Mouse (Mus musculus) liver, embryonic 12.5 days (tissue): ENCODE data around the gene Tsr3. TPM values are rescaled to one million over a fixed set of nuclear protein-coding genes. Genes with fewer than 3 reads are reported as not detected.

Source experiments
- ATAC-seq: fragments of 200-750 bp; cut with Nextera tagmentation; 2 replicates; pipeline ENCODE4 v1.8.0; 2017; ENCODE audit warnings: moderate number of reproducible peaks, mild to moderate bottlenecking, moderate library complexity
- H3K27ac ChIP-seq: fragments of 300-500 bp; sonication (generic); 2 replicates; pipeline ENCODE4 v1.5.1; 2016; ENCODE audit warnings: mild to moderate bottlenecking
- H3K27me3 ChIP-seq: fragments of 300-500 bp; sonication (generic); replicated peaks from 2 replicates; pipeline ENCODE4 v1.6.1; 2016; ENCODE audit warnings: mild to moderate bottlenecking, moderate library complexity
- H3K36me3 ChIP-seq: fragments of 300-500 bp; sonication (generic); 2 replicates; pipeline ENCODE4 v1.6.1; 2016; ENCODE audit warnings: mild to moderate bottlenecking, moderate library complexity
- H3K4me1 ChIP-seq: fragments of 300-500 bp; sonication (generic); 2 replicates; pipeline ENCODE4 v1.6.1; 2016
- H3K4me2 ChIP-seq: fragments of 300-500 bp; sonication (generic); 2 replicates; pipeline ENCODE4 v1.6.1; 2016; ENCODE audit warnings: mild to moderate bottlenecking, moderate library complexity
- H3K4me3 ChIP-seq: fragments of 300-500 bp; sonication (generic); 2 replicates; pipeline ENCODE4 v1.5.1; 2016; ENCODE audit warnings: mild to moderate bottlenecking, moderate library complexity
- H3K9ac ChIP-seq: fragments of 300-500 bp; sonication (generic); 2 replicates; pipeline ENCODE4 v1.6.1; 2016; ENCODE audit warnings: mild to moderate bottlenecking, moderate library complexity
- H3K9me3 ChIP-seq: fragments of 300-500 bp; sonication (generic); replicated peaks from 2 replicates; pipeline ENCODE4 v1.6.1; 2016; ENCODE audit warnings: mild to moderate bottlenecking, moderate library complexity
- WGBS: fragments of 180-500 bp; shearing (Covaris S2); methylation state at CpG from one replicate; pipeline ENCODE4 v1.1.7; 2016; ENCODE audit not compliant: insufficient replicate concordance; 5-methylcytosine and 5-hydroxymethylcytosine counted together
- polyA plus RNA-seq: library from polyadenylated mRNA; unstranded; fragments of >200 nt; fragmentation: Nextera tagmentation; extraction: Ambion mirVana; gene quantifications from 2 replicates; pipeline ENCODE4 v1.2.1, GENCODE M21; 2016

Gene Tsr3
- polyA plus RNA-seq, 1 experiment from 2014 or later: 33.3 TPM

DNA sequence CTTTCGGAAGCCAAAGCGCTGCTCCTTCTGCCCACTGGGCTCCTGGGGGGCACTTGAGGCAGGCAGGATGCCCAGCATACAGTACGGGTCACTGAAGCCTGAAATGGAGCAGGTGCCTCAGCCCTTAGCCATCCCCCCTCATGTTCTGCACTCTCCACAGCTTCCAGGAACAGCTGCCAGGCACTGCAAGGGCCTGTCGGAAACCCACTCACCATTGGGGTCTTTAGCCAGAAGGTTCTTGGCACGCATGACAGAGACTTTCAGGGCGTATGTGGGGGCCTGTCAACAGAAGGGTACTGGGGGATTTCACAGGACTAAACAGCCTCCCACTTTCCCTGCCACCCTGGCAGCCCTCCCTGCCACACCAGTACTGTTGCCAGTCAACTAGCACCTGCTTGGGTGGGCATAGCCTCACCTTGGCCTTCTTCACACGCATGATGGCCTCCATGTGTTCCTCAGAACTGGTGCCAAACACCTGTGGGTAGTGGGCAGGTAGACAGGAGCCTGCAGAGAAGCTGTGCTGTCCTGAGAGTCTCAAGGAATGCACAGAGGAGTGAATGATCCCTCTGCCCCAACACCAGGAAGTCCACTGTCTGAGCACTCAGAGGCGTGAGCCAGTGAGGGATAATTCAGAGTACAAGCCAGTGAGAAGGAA is 10.3 kb downstream of the Tsr3 start:
- Histone ChIP-seq H3K4me3 (no peak overlapping the region), H3K27ac (no peak overlapping the region), H3K27me3 (peaks cover 78% of the 10 kb centered on the region), H3K4me1 (peaks cover 1% of the 10 kb centered on the region), H3K4me2 (no peak overlapping the region), H3K9me3 (no peaks in the 10 kb centered on the region), H3K36me3 (no peaks in the 10 kb centered on the region), H3K9ac (no peak overlapping the region)
- ATAC-seq: no peak
- WGBS: 68% methylated on average over 8 of the region's 8 CpGs

- no peak overlapping the region for H3K4me3 ChIP-seq
- H3K9ac ChIP-seq: no peak overlapping the region
- no peak overlapping the region for H3K27ac ChIP-seq
- peaks cover 12% of the 10 kb centered on the region for H3K4me1 ChIP-seq
- H3K4me2 ChIP-seq: no peak overlapping the region
- no peaks in the 10 kb centered on the region for H3K36me3 ChIP-seq
- WGBS: 45% methylated on average over 3 of the region's 3 CpGs
- no peak for ATAC-seq
- H3K27me3 ChIP-seq: peaks cover 92% of the 10 kb centered on the region
- no peaks in the 10 kb centered on the region for H3K9me3 ChIP-seq
Measured at GRCm38 (mm10) chr17:25252643-25253042, 12.7 kb downstream of the Tsr3 start.

DNA sequence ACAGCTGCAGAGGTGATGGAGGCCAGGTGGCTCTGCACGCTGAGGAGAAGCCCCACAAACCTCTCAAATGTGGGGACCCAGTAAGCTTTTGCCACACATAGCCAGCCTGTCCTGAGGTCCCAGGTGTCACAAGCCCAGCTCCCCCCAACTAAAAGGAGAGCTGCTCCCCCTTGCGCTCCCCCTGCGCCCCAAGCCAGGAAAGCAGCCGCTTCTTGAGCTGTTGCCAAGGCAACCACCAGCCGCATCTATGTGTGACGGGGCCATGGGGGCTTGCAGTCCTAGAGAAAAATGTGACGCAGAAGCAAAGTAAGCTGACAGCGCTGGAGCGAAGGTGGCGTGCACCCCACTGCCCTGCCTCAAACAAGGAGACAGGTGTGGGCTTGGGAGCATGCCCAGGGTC is 13.8 kb downstream of the Tsr3 start:
- peaks cover 2% of the 10 kb centered on the region for H3K36me3 ChIP-seq
- no peak overlapping the region for H3K9ac ChIP-seq
- ATAC-seq: no peak
- peaks cover 87% of the 10 kb centered on the region for H3K27me3 ChIP-seq
- 49% methylated on average over 10 of the region's 10 CpGs for WGBS
- H3K9me3 ChIP-seq: no peaks in the 10 kb centered on the region
- H3K4me1 ChIP-seq: peaks cover 12% of the 10 kb centered on the region
- no peak overlapping the region for H3K4me3 ChIP-seq
- H3K27ac ChIP-seq: no peak overlapping the region
- no peak overlapping the region for H3K4me2 ChIP-seq

DNA sequence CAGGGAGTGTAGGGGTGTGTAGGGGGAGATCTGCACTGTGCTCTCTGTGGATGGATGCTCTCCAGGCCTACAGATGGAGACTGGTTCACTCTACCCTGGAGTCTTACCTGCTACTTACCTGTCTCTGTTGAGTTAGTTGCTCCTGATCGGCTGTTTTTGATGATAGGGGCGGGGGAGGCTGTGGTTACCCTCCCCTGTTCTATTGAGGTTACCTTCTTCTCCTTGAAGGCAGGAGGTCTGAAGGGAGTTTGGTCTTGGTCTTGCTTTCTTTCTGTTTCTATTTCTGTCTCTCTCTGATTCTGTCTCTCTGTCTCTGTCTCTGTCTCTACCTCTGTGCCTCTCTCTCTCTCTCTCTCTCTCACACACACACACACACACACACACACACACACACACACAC is 15.1 kb downstream of the Tsr3 start:
- H3K9ac ChIP-seq: no peak overlapping the region
- H3K4me3 ChIP-seq: peak overlapping the region; percentile 42; the same call in 1 of the 2 replicates
- ATAC-seq: no peak
- H3K27ac ChIP-seq: no peak overlapping the region
- H3K9me3 ChIP-seq: no peaks in the 10 kb centered on the region
- WGBS: 44% methylated on average over 2 of the region's 2 CpGs
- H3K36me3 ChIP-seq: peaks cover 16% of the 10 kb centered on the region
- H3K27me3 ChIP-seq: peaks cover 80% of the 10 kb centered on the region
- peaks cover 12% of the 10 kb centered on the region for H3K4me1 ChIP-seq
- peak overlapping the region; percentile 65 for H3K4me2 ChIP-seq

DNA sequence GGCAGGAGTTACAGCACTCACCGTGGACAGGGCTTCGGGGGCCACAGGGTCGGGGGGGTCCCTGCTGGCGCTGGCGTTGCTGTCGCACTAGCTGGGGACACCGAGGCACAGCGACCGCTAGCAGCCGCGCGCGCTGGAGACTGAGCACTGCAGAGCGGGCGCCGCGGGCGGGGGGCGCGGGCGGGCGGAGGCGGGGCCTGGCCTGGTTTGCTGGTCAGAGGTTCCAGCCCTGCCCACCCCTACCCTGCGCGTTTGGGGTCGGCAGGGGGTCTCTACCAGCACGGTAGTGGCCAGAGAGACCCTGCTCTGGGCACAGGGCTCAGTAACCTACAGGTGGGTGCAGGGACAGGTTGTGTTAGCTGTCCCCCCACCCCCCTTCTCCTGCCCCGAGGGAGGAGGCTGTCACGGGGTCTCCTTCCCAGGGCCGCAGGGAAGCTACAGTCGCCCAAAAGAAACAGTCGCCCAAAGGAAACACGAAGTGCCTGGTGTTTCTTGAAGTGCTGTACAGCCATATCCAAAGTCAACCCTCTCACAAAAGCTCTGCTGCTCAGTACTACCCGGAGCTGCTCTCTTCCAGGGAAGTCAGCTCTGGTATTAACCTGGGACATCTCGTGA is 16.3 kb downstream of the Tsr3 start, which contains the start of gene Baiap3:
Baiap3 (minus strand) TSS at position 225 of the 615 bp plus-strand sequence.
- H3K36me3 ChIP-seq: peaks cover 20% of the 10 kb centered on the region
- H3K4me1 ChIP-seq: peaks cover 12% of the 10 kb centered on the region
- 4% methylated on average over 34 of the region's 35 CpGs for WGBS
- ATAC-seq: peak; percentile 28; the same call in 1 of the 2 replicates
- no peak within 1 kb of the TSS for H3K27ac ChIP-seq
- H3K9ac ChIP-seq: peak within 1 kb of the TSS; percentile 28
- peak within 1 kb of the TSS; percentile 65 for H3K4me2 ChIP-seq
- peaks cover 69% of the 10 kb centered on the region for H3K27me3 ChIP-seq
- no peaks in the 10 kb centered on the region for H3K9me3 ChIP-seq
- peak within 1 kb of the TSS; percentile 42 for H3K4me3 ChIP-seq

DNA sequence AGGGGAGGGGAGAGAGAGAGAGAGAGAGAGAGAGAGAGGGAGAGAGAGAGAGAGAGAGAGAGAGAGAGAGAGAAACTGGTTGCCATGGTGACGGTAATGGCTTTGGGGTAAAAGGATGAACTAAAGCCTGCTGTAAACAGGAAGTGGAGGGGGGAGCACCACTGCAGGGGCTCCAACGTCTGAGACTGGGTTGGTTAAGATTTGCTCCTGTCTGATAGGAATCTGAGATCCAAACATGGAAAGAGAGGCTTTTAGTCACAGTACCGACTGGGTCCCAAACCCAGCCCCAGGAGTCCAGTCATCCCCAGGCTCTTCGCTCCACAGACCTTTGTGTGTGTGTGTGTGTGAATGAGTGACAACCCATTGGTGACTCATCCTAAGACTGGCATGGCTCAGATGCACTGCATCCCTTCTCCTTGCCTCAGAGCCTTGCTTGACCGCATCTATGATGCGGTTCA is 17.9 kb downstream of the Tsr3 start:
- Histone ChIP-seq H3K27me3 (peaks cover 54% of the 10 kb centered on the region), H3K9ac (no peak overlapping the region), H3K4me3 (no peak overlapping the region), H3K36me3 (peaks cover 27% of the 10 kb centered on the region), H3K4me2 (no peak overlapping the region), H3K9me3 (no peaks in the 10 kb centered on the region), H3K4me1 (peaks cover 12% of the 10 kb centered on the region), H3K27ac (no peak overlapping the region; the same call in 1 of the 2 replicates)
- WGBS: 46% methylated on average over 6 of the region's 6 CpGs
- ATAC-seq: no peak

- Histone ChIP-seq H3K27me3 (no peaks in the 10 kb centered on the region), H3K9ac (no peak overlapping the region), H3K4me1 (peaks cover under 1% of the 10 kb centered on the region; the same call in 1 of the 2 replicates), H3K36me3 (peaks cover 84% of the 10 kb centered on the region), H3K9me3 (no peaks in the 10 kb centered on the region), H3K4me3 (no peak overlapping the region), H3K27ac (no peak overlapping the region), H3K4me2 (no peak overlapping the region)
- ATAC-seq: no peak
- WGBS: 82% methylated on average over 3 of the region's 3 CpGs
Measured at GRCm38 (mm10) chr17:25264453-25264852, 24.5 kb downstream of the Tsr3 start.

GRCm38 (mm10) chr17:25270795-25271335 is 30.9 kb downstream of the Tsr3 start:
- 82% methylated on average over 2 of the region's 2 CpGs for WGBS
- Histone ChIP-seq H3K4me3 (peak overlapping the region; percentile 98), H3K27ac (peak overlapping the region; percentile 18; the same call in 1 of the 2 replicates), H3K36me3 (peaks cover 62% of the 10 kb centered on the region), H3K27me3 (no peaks in the 10 kb centered on the region), H3K9me3 (no peaks in the 10 kb centered on the region), H3K4me2 (peak overlapping the region; percentile 92), H3K4me1 (peaks cover 45% of the 10 kb centered on the region), H3K9ac (peak overlapping the region; percentile 98)
- ATAC-seq: no peak

DNA sequence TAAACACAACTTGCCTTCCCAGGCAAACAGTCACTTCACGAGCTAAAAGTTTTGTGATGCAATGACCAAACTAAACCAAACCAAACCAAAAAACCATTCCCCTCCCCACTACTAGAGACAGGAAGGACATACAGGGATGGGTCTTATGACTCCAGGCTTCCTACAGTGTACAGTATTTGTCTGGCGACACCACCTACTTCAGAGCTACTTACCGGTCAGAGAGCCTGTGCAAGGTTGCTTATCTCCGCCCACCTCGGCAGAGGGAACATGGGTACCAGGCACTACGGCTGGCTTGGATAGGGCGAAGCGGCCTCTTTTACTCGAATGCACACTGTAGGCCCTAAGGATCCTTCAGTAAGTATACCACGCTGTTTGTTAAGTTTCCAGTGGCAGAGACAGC is 32.4 kb downstream of the Tsr3 start:
- no peaks in the 10 kb centered on the region for H3K27me3 ChIP-seq
- peaks cover 48% of the 10 kb centered on the region for H3K36me3 ChIP-seq
- under 1% methylated on average over 10 of the region's 10 CpGs for WGBS
- peak overlapping the region; percentile 98 for H3K4me3 ChIP-seq
- no peaks in the 10 kb centered on the region for H3K9me3 ChIP-seq
- H3K9ac ChIP-seq: peak overlapping the region; percentile 98
- peaks cover 45% of the 10 kb centered on the region for H3K4me1 ChIP-seq
- ATAC-seq: peak; percentile 57
- H3K27ac ChIP-seq: peak overlapping the region; percentile 94
- H3K4me2 ChIP-seq: peak overlapping the region; percentile 92

- no peaks in the 10 kb centered on the region for H3K9me3 ChIP-seq
Measured at GRCm38 (mm10) chr17:25272951-25273705, 33.2 kb downstream of the Tsr3 start.

DNA sequence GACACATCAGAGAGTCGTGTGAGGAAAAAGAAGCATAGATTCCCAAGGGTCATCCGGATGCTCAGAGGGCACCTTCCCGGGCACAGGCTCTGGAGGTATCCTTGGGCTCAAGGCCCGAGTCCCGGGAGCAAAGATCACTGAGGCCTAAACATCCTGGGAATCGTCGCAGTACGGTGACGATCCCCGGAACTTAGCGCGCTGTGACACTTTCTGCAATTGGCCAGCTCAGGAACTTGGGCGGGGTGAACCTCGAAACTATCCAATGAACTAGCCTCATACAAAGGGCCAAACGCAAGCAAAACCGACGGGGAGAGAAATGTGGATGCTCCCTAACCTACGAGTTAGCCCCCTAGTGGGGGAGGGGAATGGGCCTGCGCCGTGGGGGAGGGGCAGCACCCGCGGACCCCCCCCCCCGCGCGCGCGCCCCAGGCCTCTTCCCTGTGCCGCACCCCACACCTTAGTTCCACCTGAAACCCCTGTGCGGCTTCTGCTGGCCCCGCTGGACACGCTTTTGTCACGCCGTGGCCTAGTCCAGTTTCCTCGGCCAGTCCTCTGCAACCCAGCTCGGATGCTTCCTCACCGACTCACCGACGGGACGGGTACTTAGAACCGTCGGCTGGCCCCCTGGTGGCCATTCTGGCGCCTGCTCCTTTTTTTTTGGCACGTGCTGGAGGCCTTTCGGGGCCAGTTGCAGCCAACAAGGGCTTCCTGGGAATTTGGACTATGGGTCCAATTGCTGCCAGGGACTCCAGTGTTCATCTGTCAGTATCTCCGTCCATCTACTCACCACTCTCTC is 33.9 kb downstream of the Tsr3 start:
- H3K27ac ChIP-seq: peak overlapping the region; percentile 94
- peak overlapping the region; percentile 92 for H3K4me2 ChIP-seq
- ATAC-seq: peak; percentile 79
- H3K4me1 ChIP-seq: peaks cover 45% of the 10 kb centered on the region
- H3K9me3 ChIP-seq: no peaks in the 10 kb centered on the region
- WGBS: under 1% methylated on average over 43 of the region's 45 CpGs
- H3K36me3 ChIP-seq: peaks cover 32% of the 10 kb centered on the region
- peak overlapping the region; percentile 98 for H3K4me3 ChIP-seq
- peaks cover 7% of the 10 kb centered on the region for H3K27me3 ChIP-seq
- H3K9ac ChIP-seq: peak overlapping the region; percentile 98

More at GRCm38 (mm10) chr17:25272951-25273705, 33.2 kb downstream of the Tsr3 start:
- Histone ChIP-seq H3K27ac (peak overlapping the region; percentile 94), H3K4me1 (peaks cover 45% of the 10 kb centered on the region), H3K9ac (peak overlapping the region; percentile 98), H3K27me3 (peaks cover 7% of the 10 kb centered on the region), H3K36me3 (peaks cover 40% of the 10 kb centered on the region), H3K4me2 (peak overlapping the region; percentile 92), H3K4me3 (peak overlapping the region; percentile 98)
- ATAC-seq: peak; percentile 86
- WGBS: under 1% methylated on average over 92 of the region's 92 CpGs
